Mouse (Mus musculus): ENCODE results near the gene Cfap97. TPM values are rescaled to one million over a fixed set of nuclear protein-coding genes. Genes with fewer than 3 reads are reported as not detected.
A peak's percentile ranks its signal among the peaks of the same experiment; 100 is the strongest.

Cfap97 gene
- polyA plus RNA-seq, 1 experiment: 18.8 TPM

GRCm38 (mm10) chr8:46210404-46211315, 59.1 kb downstream of the Cfap97 start, which contains the start of gene Slc25a4:
Gene Slc25a4, minus strand, starts transcription at chr8:46211284.
- H3K4me1 ChIP-seq (ENCODE audit: control insufficient read depth, insufficient read depth, low read length): peaks cover 5% of the 10 kb centered on the region
- TF ChIP-seq EP300 (IDR thresholded peaks at IDR 0.05; ENCODE audit: insufficient read depth, low read depth, low read length): peak; percentile 84
- no peak for TF ChIP-seq CTCF (IDR thresholded peaks at IDR 0.05; ENCODE audit: low read depth, low read length)
- peak; percentile 89 for TF ChIP-seq POLR2A (IDR thresholded peaks at IDR 0.05; ENCODE audit: insufficient read depth, low read length)
- H3K27me3 ChIP-seq (ENCODE audit: control insufficient read depth, insufficient read depth, low read length, poor library complexity, severe bottlenecking): peaks cover 3% of the 10 kb centered on the region; the same call in 1 of the 2 replicates
- no peak within 1 kb of the TSS for H3K27ac ChIP-seq (ENCODE audit: insufficient read depth, low read length)
- H3K36me3 ChIP-seq (ENCODE audit: control insufficient read depth, insufficient read depth, low read length, poor library complexity, severe bottlenecking): peaks cover 37% of the 10 kb centered on the region
- peak within 1 kb of the TSS; percentile 82 for H3K4me3 ChIP-seq (ENCODE audit: low read depth, low read length)
- H3K9me3 ChIP-seq (replicated peaks; ENCODE audit: control insufficient read depth, insufficient read depth, low read length, poor library complexity, severe bottlenecking): 0 out of 2 replicates have a peak, but pooled peaks cover 5% of the 10 kb centered on the region
- H3K9ac ChIP-seq (ENCODE audit: low read depth, poor library complexity, severe bottlenecking): peak within 1 kb of the TSS; percentile 84

GRCm38 (mm10) chr8:46211611-46212071, 60.1 kb downstream of the Cfap97 start:
- Histone ChIP-seq H3K27ac (ENCODE audit: insufficient read depth, low read length) (no peak overlapping the region), H3K4me3 (ENCODE audit: low read depth, low read length) (peak overlapping the region; percentile 28; the same call in 1 of the 2 replicates), H3K9ac (ENCODE audit: low read depth, poor library complexity, severe bottlenecking) (peak overlapping the region; percentile 57; the same call in 1 of the 2 replicates), H3K27me3 (ENCODE audit: control insufficient read depth, insufficient read depth, low read length, poor library complexity, severe bottlenecking) (peaks cover 5% of the 10 kb centered on the region), H3K4me1 (ENCODE audit: control insufficient read depth, insufficient read depth, low read length) (peaks cover 4% of the 10 kb centered on the region), H3K36me3 (ENCODE audit: control insufficient read depth, insufficient read depth, low read length, poor library complexity, severe bottlenecking) (peaks cover 27% of the 10 kb centered on the region), H3K9me3 (replicated peaks; ENCODE audit: control insufficient read depth, insufficient read depth, low read length, poor library complexity, severe bottlenecking) (0 out of 2 replicates have a peak, but pooled peaks cover 5% of the 10 kb centered on the region)
- TF ChIP-seq POLR2A (IDR thresholded peaks at IDR 0.05; ENCODE audit: insufficient read depth, low read length) (no peak), EP300 (IDR thresholded peaks at IDR 0.05; ENCODE audit: insufficient read depth, low read depth, low read length) (no peak), CTCF (IDR thresholded peaks at IDR 0.05; ENCODE audit: low read depth, low read length) (no peak)

- no peak overlapping the region for H3K4me3 ChIP-seq (ENCODE audit: low read depth, low read length)
- H3K27ac ChIP-seq (ENCODE audit: insufficient read depth, low read length): no peak overlapping the region
- peaks cover 23% of the 10 kb centered on the region for H3K36me3 ChIP-seq (ENCODE audit: control insufficient read depth, insufficient read depth, low read length, poor library complexity, severe bottlenecking)
- peaks cover 8% of the 10 kb centered on the region for H3K27me3 ChIP-seq (ENCODE audit: control insufficient read depth, insufficient read depth, low read length, poor library complexity, severe bottlenecking)
- H3K9me3 ChIP-seq (replicated peaks; ENCODE audit: control insufficient read depth, insufficient read depth, low read length, poor library complexity, severe bottlenecking): 0 out of 2 replicates have a peak, but pooled peaks cover 5% of the 10 kb centered on the region
- no peak overlapping the region for H3K9ac ChIP-seq (ENCODE audit: low read depth, poor library complexity, severe bottlenecking)
- H3K4me1 ChIP-seq (ENCODE audit: control insufficient read depth, insufficient read depth, low read length): peaks cover 4% of the 10 kb centered on the region
- TF ChIP-seq EP300 (IDR thresholded peaks at IDR 0.05; ENCODE audit: insufficient read depth, low read depth, low read length) (no peak), POLR2A (IDR thresholded peaks at IDR 0.05; ENCODE audit: insufficient read depth, low read length) (no peak), CTCF (IDR thresholded peaks at IDR 0.05; ENCODE audit: low read depth, low read length) (no peak)
These were observed 60.6 kb downstream of the Cfap97 start for GRCm38 (mm10) chr8:46212194-46212593.

GRCm38 (mm10) chr8:46213971-46214480, 62.5 kb downstream of the Cfap97 start:
- no peak overlapping the region for H3K4me3 ChIP-seq (ENCODE audit: low read depth, low read length)
- no peak overlapping the region for H3K27ac ChIP-seq (ENCODE audit: insufficient read depth, low read length)
- no peak for TF ChIP-seq POLR2A (IDR thresholded peaks at IDR 0.05; ENCODE audit: insufficient read depth, low read length)
- no peak for TF ChIP-seq CTCF (IDR thresholded peaks at IDR 0.05; ENCODE audit: low read depth, low read length)
- TF ChIP-seq EP300 (IDR thresholded peaks at IDR 0.05; ENCODE audit: insufficient read depth, low read depth, low read length): no peak
- H3K27me3 ChIP-seq (ENCODE audit: control insufficient read depth, insufficient read depth, low read length, poor library complexity, severe bottlenecking): peaks cover 15% of the 10 kb centered on the region
- H3K4me1 ChIP-seq (ENCODE audit: control insufficient read depth, insufficient read depth, low read length): peaks cover 4% of the 10 kb centered on the region
- no peak overlapping the region for H3K9ac ChIP-seq (ENCODE audit: low read depth, poor library complexity, severe bottlenecking)
- 0 out of 2 replicates have a peak, but pooled peaks cover 5% of the 10 kb centered on the region for H3K9me3 ChIP-seq (replicated peaks; ENCODE audit: control insufficient read depth, insufficient read depth, low read length, poor library complexity, severe bottlenecking)
- H3K36me3 ChIP-seq (ENCODE audit: control insufficient read depth, insufficient read depth, low read length, poor library complexity, severe bottlenecking): peaks cover 5% of the 10 kb centered on the region

- 0 out of 2 replicates have a peak, but pooled peaks cover 5% of the 10 kb centered on the region for H3K9me3 ChIP-seq (replicated peaks; ENCODE audit: control insufficient read depth, insufficient read depth, low read length, poor library complexity, severe bottlenecking)
- H3K36me3 ChIP-seq (ENCODE audit: control insufficient read depth, insufficient read depth, low read length, poor library complexity, severe bottlenecking): no peaks in the 10 kb centered on the region
- H3K27me3 ChIP-seq (ENCODE audit: control insufficient read depth, insufficient read depth, low read length, poor library complexity, severe bottlenecking): peaks cover 21% of the 10 kb centered on the region
- H3K27ac ChIP-seq (ENCODE audit: insufficient read depth, low read length): no peak overlapping the region
- H3K4me3 ChIP-seq (ENCODE audit: low read depth, low read length): no peak overlapping the region
- TF ChIP-seq POLR2A (IDR thresholded peaks at IDR 0.05; ENCODE audit: insufficient read depth, low read length) (no peak), EP300 (IDR thresholded peaks at IDR 0.05; ENCODE audit: insufficient read depth, low read depth, low read length) (no peak), CTCF (IDR thresholded peaks at IDR 0.05; ENCODE audit: low read depth, low read length) (no peak)
- no peak overlapping the region for H3K9ac ChIP-seq (ENCODE audit: low read depth, poor library complexity, severe bottlenecking)
- peaks cover 4% of the 10 kb centered on the region for H3K4me1 ChIP-seq (ENCODE audit: control insufficient read depth, insufficient read depth, low read length)
These were observed 65.3 kb downstream of the Cfap97 start for GRCm38 (mm10) chr8:46216838-46217237.

Data from ES-Bruce4 (cell line).